11 mouse cellular contexts compared by ENCODE assay signal in the genomic region with DNA sequence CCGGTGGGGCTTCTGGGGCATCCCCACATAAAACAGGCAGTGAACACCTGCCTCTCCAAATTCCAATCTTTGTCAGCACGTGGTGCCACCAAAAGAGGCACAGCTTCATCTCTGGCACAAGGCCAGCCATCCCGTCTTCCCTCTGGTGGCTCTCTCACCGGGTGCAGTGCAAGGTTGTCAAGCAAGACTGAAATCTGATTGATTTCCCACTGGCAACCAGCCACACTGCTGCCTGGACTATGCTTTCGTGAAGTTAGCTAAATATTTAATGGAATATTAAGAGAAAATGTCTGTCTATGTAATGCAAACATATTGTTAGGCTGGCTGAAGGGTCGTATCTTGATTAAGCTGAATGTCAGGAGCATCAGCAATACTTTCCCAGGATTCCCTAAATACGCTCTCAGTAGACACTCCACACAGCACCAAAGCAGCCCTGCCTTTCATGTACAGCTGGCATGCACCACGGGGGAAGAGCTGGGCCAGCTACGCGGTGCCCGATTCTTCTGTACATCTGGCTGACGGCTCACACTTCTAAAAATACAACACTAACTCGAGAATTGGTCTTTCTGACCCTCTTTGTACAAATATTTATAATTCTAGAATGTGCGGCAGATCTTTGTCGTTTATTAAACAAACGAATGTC.
DNase-seq lines count a peak whose midpoint lies in the region; ATAC-seq lines count a peak whose summit lies in the region.
"Had no signal": no experiment of that assay in that cellular context is flagged by ENCODE, and none has a peak within 500 bp of the region (broad histone marks: within the 10 kb centered on the region; RNA-seq: fewer than 3 reads in every experiment).

No protein-coding gene starts in this region.

- H3K27me3 ChIP-seq in forebrain, embryonic 15.5 days, result no peaks in the 10 kb centered on the region
- peaks cover 46% of the 10 kb centered on the region for H3K27me3 ChIP-seq in forebrain, embryonic 10.5 days (ENCODE audit: poor library complexity, severe bottlenecking)
- no peaks in the 10 kb centered on the region for H3K27me3 ChIP-seq in forebrain, embryonic 16.5 days (replicated peaks; ENCODE audit: control insufficient read depth, insufficient read depth, low read length)
- no peaks in the 10 kb centered on the region for H3K27me3 ChIP-seq in midbrain, embryonic 15.5 days (replicated peaks)

- H3K4me1 ChIP-seq in forebrain, embryonic 15.5 days, result peaks cover 36% of the 10 kb centered on the region
- H3K4me1 ChIP-seq in forebrain, embryonic 10.5 days, result peaks cover 36% of the 10 kb centered on the region
- peaks cover 24% of the 10 kb centered on the region for H3K4me1 ChIP-seq in forebrain, embryonic 16.5 days (replicated peaks; ENCODE audit: control insufficient read depth, insufficient read depth, low read length)
- peaks cover 27% of the 10 kb centered on the region for H3K4me1 ChIP-seq in midbrain, embryonic 15.5 days

- WGBS in forebrain, embryonic 15.5 days, result 44% methylated on average over 16 of the region's 16 CpGs
- WGBS in forebrain, embryonic 10.5 days, result 91% methylated on average over 16 of the region's 16 CpGs
- 44% methylated on average over 16 of the region's 16 CpGs for WGBS in forebrain, embryonic 16.5 days
- WGBS in midbrain, embryonic 15.5 days, result 47% methylated on average over 16 of the region's 16 CpGs

- DNase-seq in forebrain, embryonic 10.5 days (ENCODE audit: extremely low spot score, low spot score), result no peak
- DNase-seq in retina, postnatal 1 day, result peak; percentile 23
- no peak for DNase-seq in retina, embryonic 14.5 days (ENCODE audit: low spot score)
- DNase-seq in kidney, postnatal 14 days, result no peak
- DNase-seq: liver, postnatal 0 days had no signal

- H3K9ac ChIP-seq in forebrain, embryonic 15.5 days (replicated peaks), result no peak overlapping the region
- H3K9ac ChIP-seq in forebrain, embryonic 16.5 days (replicated peaks; ENCODE audit: low read depth, low read length), result no peak overlapping the region
- no peak overlapping the region for H3K9ac ChIP-seq in midbrain, embryonic 15.5 days
- H3K9ac ChIP-seq: liver, postnatal 0 days had no signal

- no peak overlapping the region for H3K4me3 ChIP-seq in forebrain, embryonic 15.5 days
- no peak overlapping the region for H3K4me3 ChIP-seq in forebrain, embryonic 10.5 days
- H3K4me3 ChIP-seq in forebrain, embryonic 16.5 days (replicated peaks; ENCODE audit: low read length), result no peak overlapping the region
- no peak overlapping the region for H3K4me3 ChIP-seq in midbrain, embryonic 15.5 days
- H3K4me3 ChIP-seq: limb, embryonic 10.5 days; myocyte had no signal

- H3K9me3 ChIP-seq in forebrain, embryonic 15.5 days, result no peaks in the 10 kb centered on the region
- no peaks in the 10 kb centered on the region for H3K9me3 ChIP-seq in forebrain, embryonic 10.5 days
- H3K9me3 ChIP-seq in forebrain, embryonic 16.5 days (ENCODE audit: control insufficient read depth, low read length), result no peaks in the 10 kb centered on the region
- H3K9me3 ChIP-seq in midbrain, embryonic 15.5 days, result no peaks in the 10 kb centered on the region
- H3K9me3 ChIP-seq: limb, embryonic 10.5 days had no signal

- H3K27ac ChIP-seq in forebrain, embryonic 15.5 days (replicated peaks), result peak overlapping the region; percentile 47
- no peak overlapping the region for H3K27ac ChIP-seq in forebrain, embryonic 10.5 days
- H3K27ac ChIP-seq in forebrain, embryonic 16.5 days (ENCODE audit: low read length), result no peak overlapping the region
- peak overlapping the region; percentile 38; the same call in 1 of the 2 replicates for H3K27ac ChIP-seq in midbrain, embryonic 15.5 days
- H3K27ac ChIP-seq: limb, embryonic 10.5 days had no signal

- no peaks in the 10 kb centered on the region for H3K36me3 ChIP-seq in forebrain, embryonic 15.5 days
- H3K36me3 ChIP-seq in forebrain, embryonic 10.5 days (replicated peaks), result no peaks in the 10 kb centered on the region
- H3K36me3 ChIP-seq in forebrain, embryonic 16.5 days (ENCODE audit: control insufficient read depth, insufficient read depth), result no peaks in the 10 kb centered on the region
- no peaks in the 10 kb centered on the region for H3K36me3 ChIP-seq in midbrain, embryonic 15.5 days (replicated peaks)
- H3K36me3 ChIP-seq: limb, embryonic 10.5 days had no signal

- H3K4me2 ChIP-seq in forebrain, embryonic 15.5 days (replicated peaks), result no peak overlapping the region
- peak overlapping the region; percentile 12; the same call in 1 of the 2 replicates for H3K4me2 ChIP-seq in forebrain, embryonic 16.5 days (ENCODE audit: low read length)
- no peak overlapping the region for H3K4me2 ChIP-seq in midbrain, embryonic 15.5 days

- peak; percentile 67 for ATAC-seq in forebrain, embryonic 15.5 days (replicated peaks)
- peak; percentile 54 for ATAC-seq in forebrain, embryonic 16.5 days
- ATAC-seq in midbrain, embryonic 15.5 days (replicated peaks), result peak; percentile 69; the same call in 1 of the 2 replicates
- ATAC-seq in megakaryocyte progenitor cell, adult 5-6 weeks (replicated peaks; ENCODE audit: poor library complexity), result no peak
- ATAC-seq: liver, postnatal 0 days had no signal

Comparison
In these comparisons a context has a peak if more than half of its experiments do, and no peak if none do; other contexts are left out.
1. H3K27ac ChIP-seq: peak in forebrain, embryonic 15.5 days (single experiment) and midbrain, embryonic 15.5 days (single experiment); none in forebrain, embryonic 10.5 days (single experiment) and forebrain, embryonic 16.5 days (single experiment).